Mouse (Mus musculus) limb, embryonic 11.5 days (tissue): Measurements from ENCODE around the gene Pfkfb4. TPM values are rescaled to one million over a fixed set of nuclear protein-coding genes. Genes with fewer than 3 reads are reported as not detected.
A peak's percentile ranks its signal among the peaks of the same experiment; 100 is the strongest.

ENCODE experiments used
- ATAC-seq: fragments of 200-750 bp; cut with Nextera tagmentation; 2 replicates; pipeline ENCODE4 v1.8.0; 2017; ENCODE audit warnings: low read depth; ENCODE audit not compliant: insufficient number of reproducible peaks, low FRiP score, low TSS enrichment
- DNase-seq: peaks from one replicate; pipeline ENCODE4 v3.0.0-alpha.2; 2015; ENCODE audit warnings: low spot score
- H3K27ac ChIP-seq: fragments of 300-500 bp; sonication (generic); replicated peaks from 2 replicates; pipeline ENCODE4 v1.5.1; 2014; ENCODE audit warnings: low read depth, mild to moderate bottlenecking, low read length
- H3K27me3 ChIP-seq: fragments of 300-500 bp; sonication (generic); 2 replicates; pipeline ENCODE4 v1.6.1; 2014; ENCODE audit warnings: mild to moderate bottlenecking, low read length, mixed read lengths; ENCODE audit not compliant: control insufficient read depth, insufficient read depth
- H3K36me3 ChIP-seq: fragments of 300-500 bp; sonication (generic); 2 replicates; pipeline ENCODE4 v1.6.1; 2014; ENCODE audit warnings: mild to moderate bottlenecking, low read length, moderate library complexity, mixed read lengths; ENCODE audit not compliant: control insufficient read depth, insufficient read depth
- H3K4me1 ChIP-seq: fragments of 300-500 bp; sonication (generic); 2 replicates; pipeline ENCODE4 v1.6.1; 2014; ENCODE audit warnings: low read length, mixed read lengths; ENCODE audit not compliant: control insufficient read depth, insufficient read depth
- H3K4me2 ChIP-seq: fragments of 300-500 bp; sonication (generic); 2 replicates; pipeline ENCODE4 v1.6.1; 2014; ENCODE audit warnings: low read depth, mild to moderate bottlenecking, moderate library complexity; ENCODE audit not compliant: severe bottlenecking
- H3K4me3 ChIP-seq: fragments of 300-500 bp; sonication (generic); 2 replicates; pipeline ENCODE4 v1.5.1; 2014; ENCODE audit warnings: low read depth, low read length
- H3K9ac ChIP-seq: fragments of 300-500 bp; sonication (generic); 2 replicates; pipeline ENCODE4 v1.6.1; 2014; ENCODE audit warnings: mild to moderate bottlenecking, low read length
- H3K9me3 ChIP-seq: fragments of 300-500 bp; sonication (generic); 2 replicates; pipeline ENCODE4 v1.6.1; 2016; ENCODE audit warnings: low read length; ENCODE audit not compliant: control insufficient read depth
- WGBS: fragments of 180-500 bp; shearing (Covaris S2); extraction: QIAGEN DNeasy Blood & Tissue Kit; methylation state at CpG from one replicate; pipeline ENCODE4 v1.1.7; 2014; 5-methylcytosine and 5-hydroxymethylcytosine counted together
- microRNA counts: library from miRNA; unstranded; fragments of <30 nt; microRNA quantifications from one replicate; lab custom pipeline; 2016
- microRNA-seq: library from miRNA; unstranded; fragments of <30 nt; microRNA quantifications from one replicate; pipeline ENCODE4, GENCODE M21; 2016
- polyA plus RNA-seq: library from polyadenylated mRNA; unstranded; fragments of >200 nt; fragmentation: Nextera tagmentation; extraction: Ambion mirVana; gene quantifications from 2 replicates; pipeline ENCODE4 v1.2.1, GENCODE M21; 2014

The Pfkfb4 gene
- polyA plus RNA-seq, 1 experiment from 2014 or later: 9.4 TPM

DNA sequence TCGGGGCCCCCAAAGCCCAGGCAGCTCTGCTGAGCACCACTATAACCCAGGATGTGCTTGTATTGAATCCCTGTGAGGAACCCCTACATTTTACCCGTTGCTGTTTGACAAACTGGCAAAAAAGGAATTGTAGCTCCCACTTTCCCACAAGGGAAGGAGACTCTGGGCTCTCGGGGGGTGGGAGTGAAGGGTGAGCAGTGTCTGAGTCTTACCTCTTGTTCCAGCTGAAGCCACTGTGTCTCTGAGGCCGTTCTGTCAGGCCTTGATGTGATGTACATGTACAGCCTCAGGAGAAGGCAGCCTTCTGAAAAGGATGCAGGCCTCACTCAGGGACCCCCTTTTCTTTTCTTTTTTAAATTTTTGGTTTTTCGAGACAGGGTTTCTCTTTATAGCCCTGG is 69.3 kb downstream of the Pfkfb4 start:
- Histone ChIP-seq H3K27me3 (no peaks in the 10 kb centered on the region), H3K9ac (no peak overlapping the region), H3K27ac (no peak overlapping the region), H3K4me1 (peaks cover 4% of the 10 kb centered on the region; the same call in 1 of the 2 replicates), H3K36me3 (peaks cover 24% of the 10 kb centered on the region), H3K9me3 (no peaks in the 10 kb centered on the region), H3K4me3 (no peak overlapping the region), H3K4me2 (no peak overlapping the region)
- no peak for ATAC-seq
- 90% methylated on average over 5 of the region's 5 CpGs for WGBS
- DNase-seq: no peak

DNA sequence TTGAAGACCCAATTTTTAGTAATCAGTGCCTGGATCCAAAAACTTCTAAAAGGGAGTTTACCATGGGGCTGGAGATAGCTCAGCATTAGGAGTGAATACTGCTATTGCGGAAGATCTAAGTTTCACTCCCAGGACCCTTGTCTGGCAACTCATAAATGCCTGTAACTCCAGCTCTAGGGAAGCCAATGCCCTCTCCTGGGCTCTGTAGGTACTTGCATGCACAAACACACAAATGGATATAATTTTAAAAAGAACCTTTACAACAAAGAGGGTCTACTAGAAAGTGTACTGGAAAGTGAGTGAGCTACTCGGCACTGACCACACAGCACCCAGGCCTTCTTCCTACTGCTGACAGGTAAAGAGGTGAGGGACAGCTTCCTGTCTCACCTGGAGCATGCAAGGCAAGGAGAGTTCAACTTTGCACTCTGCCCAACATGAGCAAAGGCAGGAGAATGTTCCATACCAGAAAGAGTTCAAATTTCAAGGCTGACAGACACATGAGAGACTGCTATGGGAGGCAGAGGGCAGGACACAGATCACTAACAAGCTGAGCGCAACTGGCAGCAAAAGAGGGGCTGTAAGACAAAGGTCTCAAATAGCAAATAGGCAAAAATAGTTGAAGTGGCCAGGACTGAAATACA is 76.6 kb downstream of the Pfkfb4 start:
- ATAC-seq: no peak
- 91% methylated on average over 3 of the region's 3 CpGs for WGBS
- no peak overlapping the region for H3K4me3 ChIP-seq

DNA sequence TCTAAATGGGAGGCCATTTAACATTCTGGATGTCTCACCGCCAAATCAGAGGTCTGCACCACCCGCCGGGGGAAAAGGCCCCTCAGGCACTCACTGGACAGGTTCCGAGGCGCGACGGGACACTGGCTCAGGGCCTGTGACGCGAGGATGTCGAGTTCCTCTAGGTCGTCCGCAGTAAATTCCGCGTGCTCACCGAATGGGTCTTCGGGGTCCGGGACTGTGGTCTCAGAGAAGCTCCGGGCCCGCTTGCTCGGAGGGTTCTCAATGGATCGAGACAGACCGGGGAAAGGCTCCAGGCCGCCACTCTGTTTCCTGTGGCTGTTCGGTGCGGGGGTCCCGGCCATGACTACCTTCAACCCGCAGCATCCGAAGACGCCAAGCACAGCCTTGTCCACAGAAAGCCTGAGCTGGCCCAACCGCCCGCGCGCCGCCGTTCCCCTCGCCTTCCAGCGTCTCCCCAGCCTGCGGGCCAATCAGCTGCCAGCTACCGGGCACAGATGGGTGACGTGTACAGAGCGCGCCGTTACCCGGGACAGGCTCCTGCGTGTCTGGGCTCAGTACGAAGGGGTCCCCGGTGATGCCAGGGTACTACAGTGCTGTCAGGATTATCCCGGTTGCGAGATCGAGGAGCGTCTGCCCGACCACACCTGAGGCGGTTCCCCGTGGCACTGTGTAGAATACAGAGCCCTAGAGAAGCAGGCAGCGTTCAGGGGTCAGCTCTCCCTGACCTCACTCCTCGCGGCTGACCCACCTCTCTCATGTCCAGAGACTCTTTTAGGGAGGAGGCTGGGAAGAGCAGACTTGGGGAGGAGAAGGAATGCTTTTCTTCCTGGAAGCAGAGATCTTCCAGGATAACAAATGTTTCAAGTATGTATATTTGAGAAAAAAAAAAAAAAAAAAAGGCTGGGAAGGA is 82.3 kb downstream of the Pfkfb4 start, which contains the start of gene Atrip:
Atrip (minus strand) TSS at position 464 of the 913 bp plus-strand sequence.
- peak; percentile 95 for DNase-seq
- H3K4me3 ChIP-seq: peak within 1 kb of the TSS; percentile 85
- peaks cover 5% of the 10 kb centered on the region; the same call in 1 of the 2 replicates for H3K36me3 ChIP-seq
- H3K27ac ChIP-seq: peak within 1 kb of the TSS; percentile 58; the same call in 1 of the 2 replicates
- peak within 1 kb of the TSS; percentile 82 for H3K9ac ChIP-seq
- peaks cover 8% of the 10 kb centered on the region for H3K4me1 ChIP-seq
- H3K27me3 ChIP-seq: no peaks in the 10 kb centered on the region
- no peaks in the 10 kb centered on the region for H3K9me3 ChIP-seq
- under 1% methylated on average over 57 of the region's 57 CpGs for WGBS
- ATAC-seq: peak; percentile 98
- peak within 1 kb of the TSS; percentile 83 for H3K4me2 ChIP-seq

More for the DNA sequence above, 76.6 kb downstream of the Pfkfb4 start:
- peaks cover 8% of the 10 kb centered on the region for H3K4me1 ChIP-seq
- no peak overlapping the region for H3K4me2 ChIP-seq
- no peaks in the 10 kb centered on the region for H3K9me3 ChIP-seq
- H3K9ac ChIP-seq: no peak overlapping the region
- H3K27ac ChIP-seq: no peak overlapping the region
- no peak for DNase-seq
- no peaks in the 10 kb centered on the region for H3K27me3 ChIP-seq
- peaks cover 19% of the 10 kb centered on the region for H3K36me3 ChIP-seq

DNA sequence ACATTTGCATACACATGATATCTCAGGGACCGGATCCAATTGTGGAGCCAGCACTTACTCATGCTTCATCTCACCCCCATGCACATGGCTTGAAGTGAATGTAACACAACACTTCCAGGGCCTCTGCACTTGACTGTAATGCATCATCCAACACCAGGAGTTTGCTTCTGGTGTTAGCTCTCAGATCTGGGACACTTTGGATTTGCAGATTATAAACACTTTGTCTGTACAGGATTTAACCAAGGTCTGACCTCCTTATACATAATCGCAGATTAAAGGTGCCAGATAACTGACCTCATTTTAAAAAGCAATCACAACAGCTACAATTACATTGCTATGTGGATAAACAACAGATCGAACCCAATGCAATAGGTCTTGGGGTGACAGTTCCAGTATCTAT is 88.9 kb downstream of the Pfkfb4 start:
- WGBS: 92% methylated on average over 3 of the region's 3 CpGs
- no peak overlapping the region for H3K4me2 ChIP-seq

DNA sequence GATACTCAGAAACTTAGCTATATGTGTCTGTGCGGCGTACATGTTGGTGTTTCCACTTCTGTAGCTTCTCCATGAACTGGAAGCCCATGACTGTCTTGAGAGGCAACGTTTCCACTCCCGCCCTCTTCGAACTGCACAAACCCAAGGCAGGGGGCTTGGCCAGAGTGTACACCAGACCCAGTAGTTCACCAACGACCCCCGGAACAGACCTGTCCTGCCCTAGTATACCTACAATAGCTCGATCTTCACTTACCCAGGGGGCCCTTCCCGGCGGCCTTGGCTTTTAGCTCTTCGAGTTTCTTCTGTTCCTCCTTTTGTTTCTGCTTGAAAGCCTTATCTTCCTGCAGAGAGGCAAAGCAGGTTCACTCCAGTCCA is 90.2 kb downstream of the Pfkfb4 start:
- ATAC-seq: peak; percentile 35
- Histone ChIP-seq H3K4me2 (peak overlapping the region; percentile 91), H3K9ac (peak overlapping the region; percentile 72), H3K4me3 (peak overlapping the region; percentile 80), H3K27ac (no peak overlapping the region), H3K36me3 (peaks cover 2% of the 10 kb centered on the region; the same call in 1 of the 2 replicates), H3K4me1 (peaks cover 7% of the 10 kb centered on the region; the same call in 1 of the 2 replicates), H3K27me3 (no peaks in the 10 kb centered on the region), H3K9me3 (no peaks in the 10 kb centered on the region)
- no peak for DNase-seq
- WGBS: 4% methylated on average over 11 of the region's 11 CpGs

More for the DNA sequence above, 88.9 kb downstream of the Pfkfb4 start:
- ATAC-seq (no peak), DNase-seq (no peak)
- H3K9me3 ChIP-seq: no peaks in the 10 kb centered on the region
- H3K27ac ChIP-seq: no peak overlapping the region
- no peak overlapping the region for H3K9ac ChIP-seq
- H3K27me3 ChIP-seq: no peaks in the 10 kb centered on the region
- H3K36me3 ChIP-seq: peaks cover 2% of the 10 kb centered on the region; the same call in 1 of the 2 replicates
- peaks cover 7% of the 10 kb centered on the region; the same call in 1 of the 2 replicates for H3K4me1 ChIP-seq
- H3K4me3 ChIP-seq: no peak overlapping the region

MicroRNA genes within 50 kb of the gene (microRNA counts, 519-probe panel; counts per million panel counts)
- microRNA mmu-miR-711 (lab: Ali Mortazavi, UCI): not detected

Small RNA genes within 50 kb of the gene (microRNA-seq; reads per million reads assigned to microRNA genes)
- not detected for gene Mir711

Other genes with a start within 250 kb of the Pfkfb4 start
- gene Ip6k2, start 208.0 kb upstream of the Pfkfb4 start, polyA plus RNA-seq: 129 and 136 TPM in 2 replicates
- 13.9 and 15.7 TPM in 2 replicates for gene Nckipsd, start 183.4 kb upstream of the Pfkfb4 start, polyA plus RNA-seq
- gene Celsr3, start 165.5 kb upstream of the Pfkfb4 start, polyA plus RNA-seq: 0.10 and 0.20 TPM in 2 replicates
- gene Slc26a6, start 138.5 kb upstream of the Pfkfb4 start, polyA plus RNA-seq: 12.5 and 13.5 TPM in 2 replicates
- not detected in 2 replicates for gene Tmem89, start 77.2 kb upstream of the Pfkfb4 start, polyA plus RNA-seq
- gene Uqcrc1, start 55.1 kb upstream of the Pfkfb4 start, polyA plus RNA-seq: 463 and 485 TPM in 2 replicates
- 4.7 and 5.0 TPM in 2 replicates for gene Col7a1, start 38.2 kb upstream of the Pfkfb4 start, polyA plus RNA-seq
- gene Ucn2, start 5.8 kb upstream of the Pfkfb4 start, polyA plus RNA-seq: 0.21 TPM in 1 of 2 replicates, not detected in the other
- gene Shisa5, start 46.8 kb downstream of the Pfkfb4 start, polyA plus RNA-seq: 38.9 and 43.3 TPM in 2 replicates
- 5.5 and 8.2 TPM in 2 replicates for gene Trex1, start 68.0 kb downstream of the Pfkfb4 start, polyA plus RNA-seq
- gene Atrip, start 82.3 kb downstream of the Pfkfb4 start, polyA plus RNA-seq: 28.4 and 30.6 TPM in 2 replicates
- gene Ccdc51, start 90.7 kb downstream of the Pfkfb4 start, polyA plus RNA-seq: 13.9 and 14.9 TPM in 2 replicates
- 864 and 871 TPM in 2 replicates for gene Tma7, start 90.8 kb downstream of the Pfkfb4 start, polyA plus RNA-seq
- 13.7 and 15.2 TPM in 2 replicates for gene Plxnb1, start 103.6 kb downstream of the Pfkfb4 start, polyA plus RNA-seq
- gene Fbxw21, start 170.3 kb downstream of the Pfkfb4 start, polyA plus RNA-seq: not detected in 2 replicates
- gene Fbxw13, start 204.2 kb downstream of the Pfkfb4 start, polyA plus RNA-seq: not detected in 2 replicates
- not detected in 2 replicates for gene Fbxw20, start 243.0 kb downstream of the Pfkfb4 start, polyA plus RNA-seq